Mouse (Mus musculus) heart, embryonic 14.5 days (tissue): ENCODE measurements around the gene Cacna1d. TPM values are rescaled to one million over a fixed set of nuclear protein-coding genes. Genes with fewer than 3 reads are reported as not detected.

ENCODE experiments used
- ATAC-seq: fragments of 200-750 bp; cut with Nextera tagmentation; 2 replicates; pipeline ENCODE4 v1.8.0; 2017; ENCODE audit warnings: low read depth, moderate TSS enrichment; ENCODE audit not compliant: insufficient number of reproducible peaks, insufficient read depth, low FRiP score
- H3K27ac ChIP-seq, 2 experiments: fragments of 200-500 bp in 1 of 2; fragments of 300-500 bp in 1 of 2; sonication (generic) in 1 of 2; replicated peaks in 1 of 2; 2 replicates each; pipeline ENCODE4 v1.5.1; 2012 to 2014; ENCODE audit warnings: low read depth in 2 of 2, low read length in 2 of 2, control low read depth in 1 of 2, mild to moderate bottlenecking in 1 of 2, mixed read lengths in 1 of 2; ENCODE audit not compliant: control insufficient read depth in 1 of 2, insufficient read depth in 1 of 2
- H3K27me3 ChIP-seq: fragments of 300-500 bp; sonication (generic); 2 replicates; pipeline ENCODE4 v1.6.1; 2014; ENCODE audit warnings: mild to moderate bottlenecking, low read length, control low read depth; ENCODE audit not compliant: control insufficient read depth, insufficient read depth
- H3K36me3 ChIP-seq: fragments of 300-500 bp; sonication (generic); 2 replicates; pipeline ENCODE4 v1.6.1; 2014; ENCODE audit warnings: mild to moderate bottlenecking, control low read depth, low read length, mixed read lengths; ENCODE audit not compliant: control insufficient read depth, insufficient read depth
- H3K4me1 ChIP-seq, 2 experiments: fragments of 200-500 bp in 1 of 2; fragments of 300-500 bp in 1 of 2; sonication (generic) in 1 of 2; 2 replicates each; pipeline ENCODE4 v1.6.1; 2012 to 2014; ENCODE audit warnings: low read length in 2 of 2, control low read depth in 1 of 2, mixed read lengths in 1 of 2; ENCODE audit not compliant: control insufficient read depth in 2 of 2, insufficient read depth in 2 of 2
- H3K4me2 ChIP-seq: fragments of 300-500 bp; sonication (generic); 2 replicates; pipeline ENCODE4 v1.6.1; 2014; ENCODE audit warnings: mild to moderate bottlenecking, low read length
- H3K4me3 ChIP-seq, 2 experiments: fragments of 200-500 bp in 1 of 2; fragments of 300-500 bp in 1 of 2; sonication (generic) in 1 of 2; 2 replicates each; pipeline ENCODE4 v1.5.1; 2012 to 2014; ENCODE audit warnings: low read length in 2 of 2, mild to moderate bottlenecking in 2 of 2, control low read depth in 1 of 2, low read depth in 1 of 2, moderate library complexity in 1 of 2; ENCODE audit not compliant: control insufficient read depth in 1 of 2, insufficient read depth in 1 of 2
- H3K9ac ChIP-seq: fragments of 300-500 bp; sonication (generic); 2 replicates; pipeline ENCODE4 v1.6.1; 2014; ENCODE audit warnings: mild to moderate bottlenecking, low read length
- H3K9me3 ChIP-seq: fragments of 300-500 bp; sonication (generic); 2 replicates; pipeline ENCODE4 v1.6.1; 2016; ENCODE audit warnings: low read length, control low read depth; ENCODE audit not compliant: control insufficient read depth
- WGBS: fragments of 180-500 bp; shearing (Covaris S2); extraction: QIAGEN DNeasy Blood & Tissue Kit; methylation state at CpG from one replicate; pipeline ENCODE4 v1.1.7; 2014; 5-methylcytosine and 5-hydroxymethylcytosine counted together
- polyA plus RNA-seq: library from polyadenylated mRNA; unstranded; fragments of >200 nt; fragmentation: Nextera tagmentation; extraction: Ambion mirVana; gene quantifications from 2 replicates; pipeline ENCODE4 v1.2.1, GENCODE M21; 2014

Cacna1d gene
- polyA plus RNA-seq, 1 experiment from 2014 or later: 13.1 TPM

GRCm38 (mm10) chr14:29994976-29995375 lies 496.3 kb downstream of the Cacna1d start:
- Histone ChIP-seq H3K27me3 (no peaks in the 10 kb centered on the region), H3K27ac (no peak overlapping the region), H3K4me1 (no peaks in the 10 kb centered on the region), H3K4me3 (no peak overlapping the region), H3K4me2 (no peak overlapping the region), H3K36me3 (peaks cover 73% of the 10 kb centered on the region), H3K9ac (no peak overlapping the region), H3K9me3 (no peaks in the 10 kb centered on the region)
- WGBS: 89% methylated on average over 4 of the region's 4 CpGs
- ATAC-seq: no peak

Other genes with a start within 250 kb of the Cacna1d start
- 16.1 and 20.8 TPM in 2 replicates for gene Dcp1a, start 11.9 kb downstream of the Cacna1d start, polyA plus RNA-seq
- gene Tkt, start 56.9 kb upstream of the Cacna1d start, polyA plus RNA-seq: 31.5 and 46.1 TPM in 2 replicates
- gene Prkcd, start 134.8 kb upstream of the Cacna1d start, polyA plus RNA-seq: 38.4 and 38.6 TPM in 2 replicates
- 10.6 and 11.8 TPM in 2 replicates for gene Rft1, start 162.9 kb upstream of the Cacna1d start, polyA plus RNA-seq
- gene Sfmbt1, start 223.4 kb upstream of the Cacna1d start, polyA plus RNA-seq: 11.1 TPM in 2 replicates